Comparison of ENCODE assay signal across 13 mouse cellular contexts in the genomic region with DNA sequence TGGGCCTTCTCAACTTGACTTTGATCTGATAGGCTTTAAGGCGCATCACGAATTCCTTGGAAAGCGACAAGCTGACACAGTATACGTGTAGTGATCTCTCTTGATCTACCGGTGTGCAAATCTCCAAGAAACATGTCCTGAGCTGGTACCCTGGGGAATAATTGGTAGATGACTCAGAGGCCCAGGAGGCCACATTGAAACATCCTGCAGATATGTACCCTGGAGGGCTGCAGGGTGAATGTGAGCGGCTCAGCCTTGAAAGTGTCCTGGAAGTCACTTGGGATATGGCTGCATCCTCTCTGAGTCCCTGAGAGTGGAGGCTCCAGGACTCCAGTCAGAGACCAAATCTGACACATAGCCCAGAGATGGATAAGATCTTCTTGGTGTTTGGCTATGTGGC.
"Had no signal": no experiment of that assay in that cellular context is flagged by ENCODE, and none has a peak within 500 bp of the region (broad histone marks: within the 10 kb centered on the region; RNA-seq: fewer than 3 reads in every experiment).

No protein-coding gene starts in this region.

- DNase-seq: gastrocnemius, postnatal 10 days; gastrocnemius, postnatal 25 days; heart, adult 18-20 months; heart, postnatal 10 days; heart, postnatal 4 days; kidney, adult 2 months; kidney, adult 9 months; kidney, postnatal 14 days; kidney, postnatal 36 days; layer of hippocampus, adult 9-11 months; liver; liver, embryonic 13.5 days; liver, postnatal 0 days had no signal
